In the genomic region with DNA sequence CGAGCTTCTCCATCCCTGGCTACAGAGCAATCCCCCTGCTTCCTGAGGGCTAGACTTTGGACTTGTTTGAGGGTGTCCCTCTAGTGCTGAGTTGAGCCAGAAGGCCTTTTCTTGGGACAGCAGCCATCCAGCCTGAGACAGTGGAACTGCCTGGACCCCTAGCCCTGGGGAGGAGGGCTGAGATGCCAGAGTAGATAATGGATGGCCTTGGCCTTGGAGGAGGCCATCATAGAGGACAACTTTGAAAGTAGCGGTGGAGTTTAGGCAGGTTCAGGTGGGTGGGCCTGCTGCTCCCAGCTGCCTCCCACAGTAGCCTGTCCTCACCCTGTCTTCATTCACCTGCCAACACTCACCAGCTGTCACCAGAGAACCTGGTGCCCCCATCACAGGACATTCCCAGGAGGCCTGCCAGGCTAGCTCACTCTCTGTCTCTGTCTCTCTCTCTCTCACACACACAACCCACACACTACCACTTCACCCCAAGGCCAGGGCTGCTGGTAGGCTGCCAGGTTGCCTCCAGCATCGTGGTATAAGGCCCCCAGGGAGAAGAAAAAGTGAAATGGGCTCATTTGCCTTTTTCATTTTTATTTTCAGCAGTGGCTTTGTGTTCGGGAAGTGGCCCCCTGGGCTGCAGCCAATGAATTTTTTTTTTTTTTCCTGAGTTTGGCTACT, we compare ENCODE assay signal across 8 mouse cellular contexts. TPM values are rescaled to one million over a fixed set of nuclear protein-coding genes. Genes with fewer than 3 reads are reported as not detected.
DNase-seq lines count a peak whose midpoint lies in the region; ATAC-seq lines count a peak whose summit lies in the region.

No protein-coding gene starts in this region.

- ATAC-seq in embryonic facial prominence, embryonic 12.5 days (ENCODE audit: insufficient number of reproducible peaks, insufficient read depth, low FRiP score, low TSS enrichment): no peak
- ATAC-seq in lung, embryonic 16.5 days (ENCODE audit: low read depth): no peak

- no peak overlapping the region for H3K4me3 ChIP-seq in embryonic facial prominence, embryonic 12.5 days
- H3K4me3 ChIP-seq in embryonic facial prominence, embryonic 10.5 days: no peak overlapping the region
- no peak overlapping the region for H3K4me3 ChIP-seq in lung, embryonic 16.5 days (ENCODE audit: low read length)

- H3K27me3 ChIP-seq in embryonic facial prominence, embryonic 12.5 days: no peaks in the 10 kb centered on the region
- H3K27me3 ChIP-seq in embryonic facial prominence, embryonic 10.5 days (replicated peaks; ENCODE audit: low read depth, poor library complexity, severe bottlenecking): no peaks in the 10 kb centered on the region
- H3K27me3 ChIP-seq in lung, embryonic 16.5 days (ENCODE audit: control insufficient read depth, insufficient read depth, low read depth, low read length): no peaks in the 10 kb centered on the region

- no peak overlapping the region for H3K9ac ChIP-seq in embryonic facial prominence, embryonic 12.5 days
- H3K9ac ChIP-seq in lung, embryonic 16.5 days (ENCODE audit: low read length): no peak overlapping the region

- WGBS in embryonic facial prominence, embryonic 12.5 days: 75% methylated on average over 4 of the region's 4 CpGs
- 81% methylated on average over 4 of the region's 4 CpGs for WGBS in embryonic facial prominence, embryonic 10.5 days
- 48% methylated on average over 4 of the region's 4 CpGs for WGBS in lung, embryonic 16.5 days

- H3K27ac ChIP-seq in embryonic facial prominence, embryonic 12.5 days: no peak overlapping the region
- H3K27ac ChIP-seq in embryonic facial prominence, embryonic 10.5 days (replicated peaks): no peak overlapping the region
- H3K27ac ChIP-seq in lung, embryonic 16.5 days (ENCODE audit: low read length): peak overlapping the region; percentile 53

- H3K9me3 ChIP-seq in embryonic facial prominence, embryonic 12.5 days: no peaks in the 10 kb centered on the region
- no peaks in the 10 kb centered on the region for H3K9me3 ChIP-seq in embryonic facial prominence, embryonic 10.5 days
- H3K9me3 ChIP-seq in lung, embryonic 16.5 days (ENCODE audit: control insufficient read depth, low read length): no peaks in the 10 kb centered on the region

- 0 out of 2 replicates have a peak overlapping the region, but pooled peaks have one; percentile 5 for H3K4me2 ChIP-seq in embryonic facial prominence, embryonic 12.5 days (replicated peaks)
- H3K4me2 ChIP-seq in lung, embryonic 16.5 days (ENCODE audit: low read depth, low read length): no peak overlapping the region

- H3K4me1 ChIP-seq in embryonic facial prominence, embryonic 12.5 days: peaks cover 37% of the 10 kb centered on the region
- peaks cover 57% of the 10 kb centered on the region for H3K4me1 ChIP-seq in embryonic facial prominence, embryonic 10.5 days
- peaks cover 50% of the 10 kb centered on the region for H3K4me1 ChIP-seq in lung, embryonic 16.5 days (replicated peaks; ENCODE audit: control insufficient read depth, insufficient read depth, low read length)

- H3K36me3 ChIP-seq in embryonic facial prominence, embryonic 12.5 days: peaks cover 62% of the 10 kb centered on the region
- peaks cover 99% of the 10 kb centered on the region for H3K36me3 ChIP-seq in embryonic facial prominence, embryonic 10.5 days (replicated peaks)
- H3K36me3 ChIP-seq in lung, embryonic 16.5 days (ENCODE audit: control insufficient read depth, insufficient read depth, low read length): 0 out of 2 replicates have a peak, but pooled peaks cover 3% of the 10 kb centered on the region

- intact Hi-C loops in gastrocnemius, postnatal 14 days (cut with DNase I; ENCODE audit: low total_unique reads): no loop called here

- no peak for DNase-seq in embryonic facial prominence, embryonic 10.5 days (ENCODE audit: low spot score)
- no peak for DNase-seq in lung, adult 18-20 months
- peak; percentile 37 for DNase-seq in gastrocnemius, postnatal 14 days
- DNase-seq in spleen, postnatal 10 days (ENCODE audit: low spot score in 2 of 2): peak; percentile 27 to 58
- DNase-seq in kidney, postnatal 14 days: no peak
- no peak for DNase-seq in left cerebral cortex, adult 8-10 months (ENCODE audit: low spot score in 2 of 2)

RNA-seq across cellular contexts. Expression of gene Rbm38, which starts 7.7 kb away (rescaled TPM):
- 37.9 and 39.5 TPM in 2 replicates for polyA plus RNA-seq in embryonic facial prominence, embryonic 12.5 days (2016; fragmentation: Nextera tagmentation; extraction: Ambion mirVana)
- polyA plus RNA-seq in embryonic facial prominence, embryonic 10.5 days (2016; fragmentation: Nextera tagmentation; extraction: Ambion mirVana): 85.7 and 95.6 TPM in 2 replicates
- 30.8 and 34.3 TPM in 2 replicates for polyA plus RNA-seq in lung, embryonic 16.5 days (2015; fragmentation: Nextera tagmentation; extraction: Ambion mirVana)
- 100 to 1,000 TPM; 132 to 175 TPM for total RNA-seq in gastrocnemius, postnatal 14 days (2021)
- 1 to 10 TPM; 2.9 to 5.2 (median 3.6) TPM for total RNA-seq in left cerebral cortex, adult 8-10 months (2022)

RNA-seq across cellular contexts. Expression of gene Rae1, which starts 28.0 kb away (rescaled TPM):
- 150 and 155 TPM in 2 replicates for polyA plus RNA-seq in embryonic facial prominence, embryonic 12.5 days (2016; fragmentation: Nextera tagmentation; extraction: Ambion mirVana)
- polyA plus RNA-seq in embryonic facial prominence, embryonic 10.5 days (2016; fragmentation: Nextera tagmentation; extraction: Ambion mirVana): 176 and 179 TPM in 2 replicates
- polyA plus RNA-seq in lung, embryonic 16.5 days (2015; fragmentation: Nextera tagmentation; extraction: Ambion mirVana): 104 and 109 TPM in 2 replicates
- 10 to 100 TPM; 20.0 to 23.6 TPM for total RNA-seq in gastrocnemius, postnatal 14 days (2021)
- 10 to 100 TPM; 56.9 to 63.1 (median 62.1) TPM for total RNA-seq in left cerebral cortex, adult 8-10 months (2022)

RNA-seq across cellular contexts. Expression of gene Spo11, which starts 50.5 kb away (rescaled TPM):
- polyA plus RNA-seq in embryonic facial prominence, embryonic 12.5 days (2016; fragmentation: Nextera tagmentation; extraction: Ambion mirVana): 1.2 and 2.9 TPM in 2 replicates
- polyA plus RNA-seq in embryonic facial prominence, embryonic 10.5 days (2016; fragmentation: Nextera tagmentation; extraction: Ambion mirVana): 0.26 and 0.46 TPM in 2 replicates
- 0.21 and 0.30 TPM in 2 replicates for polyA plus RNA-seq in lung, embryonic 16.5 days (2015; fragmentation: Nextera tagmentation; extraction: Ambion mirVana)
- under 1 TPM in 1 of 2 experiments, not detected in 1; 0.11 TPM for total RNA-seq in gastrocnemius, postnatal 14 days (2021)
- total RNA-seq in left cerebral cortex, adult 8-10 months (2022): under 1 TPM; 0.32 to 0.59 (median 0.41) TPM

Comparison
In these comparisons a context has a peak if more than half of its experiments do, and no peak if none do; other contexts are left out.
1. DNase-seq: peak in gastrocnemius, postnatal 14 days (single experiment) and spleen, postnatal 10 days (2 of 2); none in embryonic facial prominence, embryonic 10.5 days (single experiment), lung, adult 18-20 months (0 of 2), kidney, postnatal 14 days (single experiment) and left cerebral cortex, adult 8-10 months (0 of 2).